ENCODE assay signal across 26 mouse cellular contexts in the genomic region with DNA sequence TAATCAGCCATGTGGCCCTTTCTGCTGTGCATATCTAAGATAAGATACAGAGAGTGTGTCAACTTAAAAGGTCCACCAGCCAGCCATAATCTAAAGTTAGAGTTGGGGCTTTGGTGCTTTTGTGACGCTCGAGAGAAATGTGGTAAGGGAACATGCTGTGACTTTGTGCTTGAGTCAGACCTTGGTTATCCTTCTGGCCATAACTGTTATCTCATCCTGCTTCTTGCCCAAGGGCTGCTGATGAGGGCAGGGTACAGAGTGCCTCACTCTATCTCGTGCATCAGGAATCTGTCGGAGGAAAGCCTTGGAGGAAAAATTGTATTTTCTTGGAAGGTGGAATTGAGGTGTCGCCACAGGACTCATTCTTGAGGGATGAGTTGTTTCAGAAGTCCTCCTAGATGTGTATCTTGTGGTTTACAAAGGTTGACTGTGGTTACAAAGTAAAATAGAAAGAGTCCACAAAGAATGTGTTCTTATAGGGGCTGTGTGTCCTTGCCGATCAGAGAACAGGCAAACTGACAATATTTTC.
DNase-seq lines count a peak whose midpoint lies in the region; ATAC-seq lines count a peak whose summit lies in the region.
"Had no signal": no experiment of that assay in that cellular context is flagged by ENCODE, and none has a peak within 500 bp of the region (broad histone marks: within the 10 kb centered on the region; RNA-seq: fewer than 3 reads in every experiment).

No protein-coding gene starts in this region.

- no peak overlapping the region for H3K9ac ChIP-seq in intestine, embryonic 15.5 days
- no peak overlapping the region for H3K9ac ChIP-seq in hindbrain, embryonic 14.5 days
- H3K9ac ChIP-seq: embryonic facial prominence, embryonic 12.5 days; forebrain, embryonic 12.5 days; heart, embryonic 13.5 days; hindbrain, embryonic 13.5 days; kidney, embryonic 15.5 days; liver, embryonic 14.5 days; neural tube, embryonic 12.5 days had no signal

- H3K27ac ChIP-seq in intestine, embryonic 15.5 days: no peak overlapping the region
- no peak overlapping the region for H3K27ac ChIP-seq in hindbrain, embryonic 14.5 days
- H3K27ac ChIP-seq: embryonic facial prominence, embryonic 12.5 days; forebrain, embryonic 12.5 days; heart, embryonic 13.5 days; hindbrain, embryonic 13.5 days; kidney, embryonic 15.5 days; liver, embryonic 14.5 days; neural tube, embryonic 12.5 days had no signal

- H3K4me2 ChIP-seq in intestine, embryonic 15.5 days (replicated peaks): no peak overlapping the region
- no peak overlapping the region for H3K4me2 ChIP-seq in hindbrain, embryonic 14.5 days (replicated peaks)
- H3K4me2 ChIP-seq: embryonic facial prominence, embryonic 12.5 days; forebrain, embryonic 12.5 days; heart, embryonic 13.5 days; hindbrain, embryonic 13.5 days; kidney, embryonic 15.5 days; neural tube, embryonic 12.5 days had no signal

- peak; percentile 28 for DNase-seq in gastrocnemius, adult 18-20 months (ENCODE audit: low spot score)
- no peak for DNase-seq in gastrocnemius, postnatal 36 days
- DNase-seq in testis, postnatal 14 days (ENCODE audit: low spot score): peak; percentile 16
- DNase-seq in testis, postnatal 10 days (ENCODE audit: low spot score): no peak
- DNase-seq in yolk sac, embryonic 10.5 days (ENCODE audit: low spot score): peak; percentile 57
- no peak for DNase-seq in hindbrain, embryonic 14.5 days (ENCODE audit: low spot score)
- DNase-seq in right cerebral cortex, adult 18-20 months: no peak
- DNase-seq: B cell, adult 2 months; cerebellum, adult 11 months; cerebellum, postnatal 14 days; heart, adult 18-20 months; heart, postnatal 36 days; kidney, adult 11 months; kidney, postnatal 4 days; lung, postnatal 4 days; midbrain, embryonic 14.5 days; thymus, postnatal 25 days had no signal

- H3K9me3 ChIP-seq in intestine, embryonic 15.5 days: no peaks in the 10 kb centered on the region
- no peaks in the 10 kb centered on the region for H3K9me3 ChIP-seq in hindbrain, embryonic 14.5 days (ENCODE audit: control insufficient read depth, low read length)
- H3K9me3 ChIP-seq: embryonic facial prominence, embryonic 12.5 days; forebrain, embryonic 12.5 days; heart, embryonic 13.5 days; hindbrain, embryonic 13.5 days; kidney, embryonic 15.5 days; neural tube, embryonic 12.5 days had no signal

- H3K4me1 ChIP-seq in intestine, embryonic 15.5 days (replicated peaks): 0 out of 2 replicates have a peak, but pooled peaks cover 6% of the 10 kb centered on the region
- H3K4me1 ChIP-seq in hindbrain, embryonic 14.5 days (replicated peaks; ENCODE audit: control insufficient read depth, insufficient read depth, low read length): no peaks in the 10 kb centered on the region
- H3K4me1 ChIP-seq: neural tube, embryonic 12.5 days had no signal

- intact Hi-C loops in gastrocnemius, postnatal 36 days (cut with DNase I): no loop called here

- ATAC-seq in intestine, embryonic 15.5 days: peak; percentile 84; the same call in 1 of the 2 replicates
- no peak for ATAC-seq in hindbrain, embryonic 14.5 days (ENCODE audit: low FRiP score)

- no peak overlapping the region for H3K4me3 ChIP-seq in intestine, embryonic 15.5 days (replicated peaks)
- H3K4me3 ChIP-seq in hindbrain, embryonic 14.5 days (replicated peaks; ENCODE audit: low read length): no peak overlapping the region
- H3K4me3 ChIP-seq: embryonic facial prominence, embryonic 12.5 days; erythroblast, embryonic 14.5 days; forebrain, embryonic 12.5 days; heart, embryonic 13.5 days; hindbrain, embryonic 13.5 days; kidney, embryonic 15.5 days; neural tube, embryonic 12.5 days had no signal

- no peaks in the 10 kb centered on the region for H3K27me3 ChIP-seq in intestine, embryonic 15.5 days (replicated peaks)
- H3K27me3 ChIP-seq in hindbrain, embryonic 14.5 days (ENCODE audit: control insufficient read depth, insufficient read depth, low read length): no peaks in the 10 kb centered on the region
- H3K27me3 ChIP-seq: embryonic facial prominence, embryonic 12.5 days; forebrain, embryonic 12.5 days; heart, embryonic 13.5 days; hindbrain, embryonic 13.5 days; kidney, embryonic 15.5 days; neural tube, embryonic 12.5 days had no signal

- 65% methylated on average over 6 of the region's 6 CpGs for WGBS in intestine, embryonic 15.5 days
- 91% methylated on average over 6 of the region's 6 CpGs for WGBS in hindbrain, embryonic 14.5 days

- H3K36me3 ChIP-seq in intestine, embryonic 15.5 days: no peaks in the 10 kb centered on the region
- H3K36me3 ChIP-seq in hindbrain, embryonic 14.5 days (replicated peaks; ENCODE audit: control insufficient read depth, insufficient read depth): no peaks in the 10 kb centered on the region
- H3K36me3 ChIP-seq: embryonic facial prominence, embryonic 12.5 days; forebrain, embryonic 12.5 days; heart, embryonic 13.5 days; neural tube, embryonic 12.5 days had no signal

Comparison
In these comparisons a context has a peak if more than half of its experiments do, and no peak if none do; other contexts are left out.
1. DNase-seq: peak in gastrocnemius, adult 18-20 months (single experiment), testis, postnatal 14 days (single experiment) and yolk sac, embryonic 10.5 days (single experiment); none in gastrocnemius, postnatal 36 days (0 of 2), testis, postnatal 10 days (single experiment), hindbrain, embryonic 14.5 days (single experiment) and right cerebral cortex, adult 18-20 months (single experiment).